Mouse (Mus musculus): ENCODE data around the gene Gm47959.
"Not testable (repeated sequence)": the region's sequence is repeated elsewhere in the genome, so short reads cannot be mapped to it uniquely, and the experiment has no call there.

Gm47959 gene

GRCm38 (mm10) chr1:83000306-83000705 lies at the start of gene Gm47959:
Gm47959 (plus strand) TSS chr1:83000548.
- DNase-seq, result not testable (repeated sequence)

- not testable (repeated sequence) for DNase-seq
Observed at GRCm38 (mm10) chr1:82955913-82956312, 44.4 kb upstream of the Gm47959 start, which contains the start of gene Gm7544. Gm7544 (minus strand) TSS chr1:82956013.

- DNase-seq, result no peak
Observed at GRCm38 (mm10) chr1:82959870-82960385, 40.4 kb upstream of the Gm47959 start, which contains the start of gene Gm47955. Gm47955 (plus strand) TSS chr1:82960286.

- DNase-seq, result no peak
Observed at GRCm38 (mm10) chr1:82966413-82966812, 33.9 kb upstream of the Gm47959 start.

- no peak for DNase-seq
Observed at GRCm38 (mm10) chr1:82972046-82972445, 28.3 kb upstream of the Gm47959 start.

- DNase-seq, result no peak
Observed at GRCm38 (mm10) chr1:82973244-82973643, 27.1 kb upstream of the Gm47959 start.

- no peak for DNase-seq
Observed at GRCm38 (mm10) chr1:82973901-82974300, 26.4 kb upstream of the Gm47959 start.

- DNase-seq, result no peak
Observed at GRCm38 (mm10) chr1:82974342-82974741, 26.0 kb upstream of the Gm47959 start.

GRCm38 (mm10) chr1:82975750-82976149 lies 24.6 kb upstream of the Gm47959 start:
- no peak for DNase-seq

- no peak for DNase-seq
Observed at GRCm38 (mm10) chr1:82977840-82978239, 22.5 kb upstream of the Gm47959 start.

GRCm38 (mm10) chr1:82986738-82987137 lies 13.6 kb upstream of the Gm47959 start:
- DNase-seq, result no peak

- peak; percentile 67 for DNase-seq
Observed at GRCm38 (mm10) chr1:82987530-82988198, 12.7 kb upstream of the Gm47959 start.

- DNase-seq, result no peak
Observed at GRCm38 (mm10) chr1:82991062-82991461, 9.3 kb upstream of the Gm47959 start.

- DNase-seq, result no peak
Observed at GRCm38 (mm10) chr1:82991596-82991995, 8.8 kb upstream of the Gm47959 start.

GRCm38 (mm10) chr1:82992093-82992492 lies 8.3 kb upstream of the Gm47959 start:
- DNase-seq, result no peak

- DNase-seq, result no peak
Observed at GRCm38 (mm10) chr1:82993947-82994346, 6.4 kb upstream of the Gm47959 start.

GRCm38 (mm10) chr1:83006218-83007179 lies 6.2 kb downstream of the Gm47959 start:
- no peak for DNase-seq

GRCm38 (mm10) chr1:83007471-83007870 lies 7.1 kb downstream of the Gm47959 start:
- DNase-seq, result no peak

- no peak for DNase-seq
Observed at GRCm38 (mm10) chr1:83014477-83014876, 14.1 kb downstream of the Gm47959 start.

GRCm38 (mm10) chr1:83015329-83015879 lies 15.1 kb downstream of the Gm47959 start:
- DNase-seq, result no peak

GRCm38 (mm10) chr1:83016556-83016955 lies 16.2 kb downstream of the Gm47959 start:
- no peak for DNase-seq

GRCm38 (mm10) chr1:83031950-83032349 lies 31.6 kb downstream of the Gm47959 start:
- no peak for DNase-seq

GRCm38 (mm10) chr1:83032508-83032907 lies 32.2 kb downstream of the Gm47959 start:
- DNase-seq, result no peak

Measured in cerebellum, adult 9-10 months (tissue).